Mouse (Mus musculus) liver, postnatal 0 days (tissue): ENCODE results near the gene Tmem167b.

Experiments used
- CTCF ChIP-seq: sonication (generic); IDR thresholded peaks from 2 replicates; pipeline ENCODE4 v1.5.1; 2016; ENCODE audit warnings: antibody characterized with exemption, low read depth
- EP300 ChIP-seq: IDR thresholded peaks from 2 replicates; pipeline ENCODE4 v1.6.1; 2016; ENCODE audit warnings: antibody characterized with exemption, low read depth, mild to moderate bottlenecking

DNA sequence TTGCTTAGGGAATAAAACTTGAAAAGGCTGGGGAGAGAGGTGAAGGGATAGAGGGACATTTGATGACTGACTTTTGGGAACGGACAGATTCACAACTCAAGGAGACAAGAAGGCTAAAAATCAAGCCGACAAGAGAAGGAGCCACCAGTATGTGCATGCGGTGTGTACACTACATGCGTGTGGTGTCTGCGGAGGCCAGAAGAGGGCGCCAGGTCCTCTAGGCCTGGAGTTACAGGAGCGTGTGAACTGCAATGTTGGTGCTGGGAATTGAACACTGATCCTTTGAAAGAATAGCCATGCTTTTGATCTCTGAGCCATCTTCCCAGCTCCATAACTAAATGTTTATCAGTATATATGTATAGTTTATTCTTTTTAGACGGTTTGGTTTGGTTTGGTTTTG lies 33.8 kb downstream of the Tmem167b start:
- peak; percentile 33 for TF ChIP-seq CTCF
- no peak for TF ChIP-seq EP300
